26 mouse cellular contexts compared by ENCODE assay signal in genomic region chr4:53140678-53141077, GRCm38 (mm10). TPM values are rescaled to one million over a fixed set of nuclear protein-coding genes. Genes with fewer than 3 reads are reported as not detected.
DNase-seq lines count a peak whose midpoint lies in the region; ATAC-seq lines count a peak whose summit lies in the region.
"Had no signal": no experiment of that assay in that cellular context is flagged by ENCODE, and none has a peak within 500 bp of the region (broad histone marks: within the 10 kb centered on the region; RNA-seq: fewer than 3 reads in every experiment).

No protein-coding gene starts in this region.

- no peaks in the 10 kb centered on the region for H3K9me3 ChIP-seq in midbrain, embryonic 11.5 days (ENCODE audit: control insufficient read depth, low read length)
- no peaks in the 10 kb centered on the region for H3K9me3 ChIP-seq in midbrain, embryonic 10.5 days (replicated peaks)
- no peaks in the 10 kb centered on the region for H3K9me3 ChIP-seq in liver, embryonic 13.5 days (replicated peaks)
- no peaks in the 10 kb centered on the region for H3K9me3 ChIP-seq in liver, embryonic 16.5 days (replicated peaks; ENCODE audit: control insufficient read depth, low read length)
- H3K9me3 ChIP-seq: embryonic facial prominence, embryonic 10.5 days; embryonic facial prominence, embryonic 13.5 days; forebrain, embryonic 12.5 days; forebrain, embryonic 15.5 days; heart, embryonic 13.5 days had no signal

- peak; percentile 65 for DNase-seq in midbrain, embryonic 11.5 days (ENCODE audit: low spot score, missing footprints)
- DNase-seq in midbrain, embryonic 10.5 days (ENCODE audit: low spot score) = no peak
- no peak for DNase-seq in liver, embryonic 13.5 days
- DNase-seq in frontal cortex, adult 2 months (ENCODE audit: extremely low spot score in 1 of 2, low spot score in 1 of 2) = no peak
- no peak for DNase-seq in gastrocnemius, postnatal 14 days
- DNase-seq: adrenal gland, adult 8-10 months; adrenal gland, postnatal 25 days; cerebellum, adult 11-12 months; cerebellum, adult 8-10 months; cerebellum, postnatal 10 days; cerebellum, postnatal 36 days; embryo, embryonic 11 days; gastrocnemius, postnatal 10 days; heart, adult 18-20 months; heart, postnatal 14 days; heart, postnatal 4 days had no signal

- no peaks in the 10 kb centered on the region for H3K4me1 ChIP-seq in midbrain, embryonic 11.5 days (ENCODE audit: control insufficient read depth, insufficient read depth, low read length)
- peaks cover 6% of the 10 kb centered on the region; the same call in 1 of the 2 replicates for H3K4me1 ChIP-seq in midbrain, embryonic 10.5 days
- peaks cover 51% of the 10 kb centered on the region for H3K4me1 ChIP-seq in liver, embryonic 13.5 days (replicated peaks)
- peaks cover 17% of the 10 kb centered on the region for H3K4me1 ChIP-seq in liver, embryonic 16.5 days (ENCODE audit: control insufficient read depth, low read depth, low read length)
- H3K4me1 ChIP-seq: embryonic facial prominence, embryonic 10.5 days; embryonic facial prominence, embryonic 13.5 days; forebrain, embryonic 12.5 days; forebrain, embryonic 15.5 days had no signal

- H3K27ac ChIP-seq in midbrain, embryonic 11.5 days (ENCODE audit: low read depth, low read length) = no peak overlapping the region
- no peak overlapping the region for H3K27ac ChIP-seq in midbrain, embryonic 10.5 days (replicated peaks)
- peak overlapping the region; percentile 74; the same call in 1 of the 2 replicates for H3K27ac ChIP-seq in liver, embryonic 13.5 days
- peak overlapping the region; percentile 79 for H3K27ac ChIP-seq in liver, embryonic 16.5 days (ENCODE audit: low read length)
- H3K27ac ChIP-seq: embryonic facial prominence, embryonic 10.5 days; embryonic facial prominence, embryonic 13.5 days; forebrain, embryonic 12.5 days; forebrain, embryonic 15.5 days; heart, embryonic 13.5 days; hindbrain, embryonic 14.5 days had no signal

- ATAC-seq in midbrain, embryonic 11.5 days (ENCODE audit: low FRiP score) = no peak
- no peak for ATAC-seq in liver, embryonic 13.5 days (ENCODE audit: low read depth)
- ATAC-seq in liver, embryonic 16.5 days (ENCODE audit: low read depth) = no peak
- ATAC-seq: activated CD4-positive, CD25-positive, alpha-beta regulatory T cell, adult 4 months; CD4-positive, CD25-positive, alpha-beta regulatory T cell, adult 4 months; forebrain, embryonic 15.5 days had no signal

- H3K4me3 ChIP-seq in midbrain, embryonic 11.5 days (ENCODE audit: low read depth, low read length) = no peak overlapping the region
- no peak overlapping the region for H3K4me3 ChIP-seq in midbrain, embryonic 10.5 days
- 0 out of 2 replicates have a peak overlapping the region, but pooled peaks have one; percentile 7 for H3K4me3 ChIP-seq in liver, embryonic 13.5 days (replicated peaks)
- peak overlapping the region; percentile 6 for H3K4me3 ChIP-seq in liver, embryonic 16.5 days (ENCODE audit: low read depth, low read length)
- H3K4me3 ChIP-seq: embryonic facial prominence, embryonic 10.5 days; embryonic facial prominence, embryonic 13.5 days; erythroblast, embryonic 14.5 days; forebrain, embryonic 12.5 days; forebrain, embryonic 15.5 days; heart, embryonic 13.5 days had no signal

- intact Hi-C loops in gastrocnemius, postnatal 14 days (cut with DNase I; ENCODE audit: low total_unique reads) = no loop called here

- H3K27me3 ChIP-seq in midbrain, embryonic 11.5 days (ENCODE audit: control insufficient read depth, insufficient read depth, low read length) = no peaks in the 10 kb centered on the region
- H3K27me3 ChIP-seq in midbrain, embryonic 10.5 days (ENCODE audit: low read depth, poor library complexity, severe bottlenecking) = no peaks in the 10 kb centered on the region
- H3K27me3 ChIP-seq in liver, embryonic 13.5 days = 0 out of 2 replicates have a peak, but pooled peaks cover 3% of the 10 kb centered on the region
- no peaks in the 10 kb centered on the region for H3K27me3 ChIP-seq in liver, embryonic 16.5 days (ENCODE audit: control insufficient read depth, insufficient read depth, low read depth, low read length)
- H3K27me3 ChIP-seq: embryonic facial prominence, embryonic 13.5 days; forebrain, embryonic 12.5 days; forebrain, embryonic 15.5 days; heart, embryonic 13.5 days had no signal

- H3K36me3 ChIP-seq in midbrain, embryonic 11.5 days (ENCODE audit: control insufficient read depth, insufficient read depth, low read length) = no peaks in the 10 kb centered on the region
- no peaks in the 10 kb centered on the region for H3K36me3 ChIP-seq in midbrain, embryonic 10.5 days
- no peaks in the 10 kb centered on the region for H3K36me3 ChIP-seq in liver, embryonic 13.5 days
- H3K36me3 ChIP-seq in liver, embryonic 16.5 days (ENCODE audit: control insufficient read depth, insufficient read depth) = no peaks in the 10 kb centered on the region
- H3K36me3 ChIP-seq: embryonic facial prominence, embryonic 10.5 days; forebrain, embryonic 12.5 days; forebrain, embryonic 15.5 days had no signal

- 94% methylated on average over 6 of the region's 6 CpGs for WGBS in midbrain, embryonic 11.5 days
- WGBS in midbrain, embryonic 10.5 days = 90% methylated on average over 6 of the region's 6 CpGs
- WGBS in liver, embryonic 13.5 days (ENCODE audit: insufficient replicate concordance) = 77% methylated on average over 6 of the region's 6 CpGs
- WGBS in liver, embryonic 16.5 days (ENCODE audit: insufficient replicate concordance) = 69% methylated on average over 6 of the region's 6 CpGs

- H3K4me2 ChIP-seq in midbrain, embryonic 11.5 days = no peak overlapping the region
- peak overlapping the region; percentile 41 for H3K4me2 ChIP-seq in liver, embryonic 13.5 days
- H3K4me2 ChIP-seq in liver, embryonic 16.5 days (ENCODE audit: low read depth, low read length) = peak overlapping the region; percentile 42
- H3K4me2 ChIP-seq: embryonic facial prominence, embryonic 13.5 days; forebrain, embryonic 12.5 days; forebrain, embryonic 15.5 days; heart, embryonic 13.5 days; hindbrain, embryonic 14.5 days had no signal

- H3K9ac ChIP-seq in midbrain, embryonic 11.5 days (ENCODE audit: low read length) = no peak overlapping the region
- no peak overlapping the region for H3K9ac ChIP-seq in liver, embryonic 13.5 days
- H3K9ac ChIP-seq in liver, embryonic 16.5 days (ENCODE audit: low read depth, low read length) = no peak overlapping the region
- H3K9ac ChIP-seq: embryonic facial prominence, embryonic 13.5 days; forebrain, embryonic 12.5 days; forebrain, embryonic 15.5 days; heart, embryonic 13.5 days; hindbrain, embryonic 14.5 days had no signal

RNA-seq across cellular contexts. Expression of gene Abca1, which starts 19.0 kb away (rescaled TPM):
- 5.4 and 5.8 TPM in 2 replicates for polyA plus RNA-seq in midbrain, embryonic 11.5 days (2014; fragmentation: Nextera tagmentation; extraction: Ambion mirVana)
- polyA plus RNA-seq in midbrain, embryonic 10.5 days (2016; fragmentation: Nextera tagmentation; extraction: Ambion mirVana) = 2.0 and 3.1 TPM in 2 replicates
- polyA plus RNA-seq in liver, embryonic 13.5 days (2015; fragmentation: Nextera tagmentation; extraction: Ambion mirVana) = 6.5 and 8.4 TPM in 2 replicates
- polyA plus RNA-seq in liver, embryonic 16.5 days (2015; fragmentation: Nextera tagmentation; extraction: Ambion mirVana) = 17.0 and 19.0 TPM in 2 replicates
- polyA plus RNA-seq in frontal cortex, adult 2 months (2012; rRNA removed) = 14.6 and 17.3 TPM in 2 replicates
- 10 to 100 TPM; 14.7 to 25.4 TPM for total RNA-seq in gastrocnemius, postnatal 14 days (2021)

Comparison
In these comparisons a context has a peak if more than half of its experiments do, and no peak if none do; other contexts are left out.
1. H3K27ac ChIP-seq: peak in liver, embryonic 13.5 days (single experiment) and liver, embryonic 16.5 days (single experiment); none in midbrain, embryonic 11.5 days (single experiment) and midbrain, embryonic 10.5 days (single experiment).
2. H3K4me3 ChIP-seq: peak in liver, embryonic 13.5 days (single experiment) and liver, embryonic 16.5 days (single experiment); none in midbrain, embryonic 11.5 days (single experiment) and midbrain, embryonic 10.5 days (single experiment).